Mouse (Mus musculus) neural tube, embryonic 12.5 days (tissue): Measurements from ENCODE around the gene Slc25a47. TPM values are rescaled to one million over a fixed set of nuclear protein-coding genes. Genes with fewer than 3 reads are reported as not detected.

Experiments used
- ATAC-seq: fragments of 200-750 bp; cut with Nextera tagmentation; 2 replicates; pipeline ENCODE4 v1.8.0; 2017; ENCODE audit warnings: low read depth, mild to moderate bottlenecking, moderate TSS enrichment, moderate library complexity; ENCODE audit not compliant: low FRiP score
- H3K27ac ChIP-seq: fragments of 300-500 bp; sonication (generic); 2 replicates; pipeline ENCODE4 v1.5.1; 2016
- H3K27me3 ChIP-seq: fragments of 300-500 bp; sonication (generic); replicated peaks from 2 replicates; pipeline ENCODE4 v1.6.1; 2016; ENCODE audit warnings: mild to moderate bottlenecking
- H3K36me3 ChIP-seq: fragments of 300-500 bp; sonication (generic); 2 replicates; pipeline ENCODE4 v1.6.1; 2016; ENCODE audit warnings: mild to moderate bottlenecking
- H3K4me1 ChIP-seq: fragments of 300-500 bp; sonication (generic); 2 replicates; pipeline ENCODE4 v1.6.1; 2016
- H3K4me2 ChIP-seq: fragments of 300-500 bp; sonication (generic); replicated peaks from 2 replicates; pipeline ENCODE4 v1.6.1; 2016; ENCODE audit warnings: mild to moderate bottlenecking
- H3K4me3 ChIP-seq: fragments of 300-500 bp; sonication (generic); 2 replicates; pipeline ENCODE4 v1.5.1; 2016
- H3K9ac ChIP-seq: fragments of 300-500 bp; sonication (generic); 2 replicates; pipeline ENCODE4 v1.6.1; 2016; ENCODE audit warnings: mild to moderate bottlenecking
- H3K9me3 ChIP-seq: fragments of 300-500 bp; sonication (generic); 2 replicates; pipeline ENCODE4 v1.6.1; 2016; ENCODE audit warnings: mild to moderate bottlenecking
- WGBS: fragments of 180-500 bp; shearing (Covaris S2); methylation state at CpG from one replicate; pipeline ENCODE4 v1.1.7; 2016; 5-methylcytosine and 5-hydroxymethylcytosine counted together
- polyA plus RNA-seq: library from polyadenylated mRNA; unstranded; fragments of >200 nt; fragmentation: Nextera tagmentation; extraction: Ambion mirVana; gene quantifications from 2 replicates; pipeline ENCODE4 v1.2.1, GENCODE M21; 2016

Slc25a47 gene
- polyA plus RNA-seq, result 12.2 and 14.5 TPM in 2 replicates

DNA sequence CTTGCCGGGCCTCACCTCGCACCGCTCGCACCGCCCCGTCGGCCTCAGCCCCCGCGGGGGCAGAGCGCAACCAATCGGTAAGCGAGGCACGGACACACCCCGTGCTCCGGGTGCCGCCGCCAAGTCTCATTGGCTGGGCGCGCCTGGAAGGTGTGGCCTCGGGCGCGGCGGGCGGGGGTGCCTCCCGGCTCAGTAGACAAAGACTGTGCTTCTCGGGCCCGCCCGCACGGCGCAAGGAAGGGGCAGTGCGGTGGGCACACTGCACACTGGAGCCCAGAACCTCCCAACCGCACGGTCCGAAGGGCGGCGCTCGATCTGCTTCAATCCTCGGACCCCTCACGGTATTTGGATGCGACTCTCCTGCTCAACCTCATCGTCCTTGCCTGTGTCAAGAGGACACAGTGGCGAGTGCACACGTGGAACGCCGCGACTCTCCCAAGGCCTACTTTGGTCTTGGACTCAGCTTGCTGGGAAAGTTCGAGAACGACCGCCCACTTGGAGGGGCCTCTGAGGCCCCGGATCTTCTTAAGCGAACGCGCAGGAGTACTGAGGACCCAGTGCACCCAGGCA lies at the start of gene Slc25a47, which contains the start of gene Slc25a29:
Slc25a47 (plus strand) TSS at position 207 of the 570 bp plus-strand sequence.
Slc25a29 (minus strand) TSS at position 44 of the 570 bp plus-strand sequence.
- Histone ChIP-seq H3K27ac (peak within 1 kb of the TSS; percentile 46; the same call in 1 of the 2 replicates), H3K4me3 (peak within 1 kb of the TSS; percentile 65), H3K4me1 (peaks cover 55% of the 10 kb centered on the region), H3K36me3 (peaks cover 9% of the 10 kb centered on the region; the same call in 1 of the 2 replicates), H3K4me2 (peak within 1 kb of the TSS; percentile 97), H3K9ac (peak within 1 kb of the TSS; percentile 74), H3K9me3 (no peaks in the 10 kb centered on the region), H3K27me3 (no peaks in the 10 kb centered on the region)
- under 1% methylated on average over 53 of the region's 53 CpGs for WGBS
- ATAC-seq, result peak; percentile 99

- no peak for ATAC-seq
Measured at GRCm38 (mm10) chr12:108787329-108787728, 48.5 kb upstream of the Slc25a47 start.

GRCm38 (mm10) chr12:108792152-108792545 lies 43.7 kb upstream of the Slc25a47 start:
- no peaks in the 10 kb centered on the region for H3K36me3 ChIP-seq
- H3K4me1 ChIP-seq, result peaks cover 29% of the 10 kb centered on the region
- under 1% methylated on average over 52 of the region's 52 CpGs for WGBS
- H3K4me3 ChIP-seq, result peak overlapping the region; percentile 99
- peak overlapping the region; percentile 96 for H3K9ac ChIP-seq
- peak overlapping the region; percentile 96 for H3K27ac ChIP-seq
- no peaks in the 10 kb centered on the region for H3K27me3 ChIP-seq
- ATAC-seq, result peak; percentile 26
- no peaks in the 10 kb centered on the region for H3K9me3 ChIP-seq
- H3K4me2 ChIP-seq, result peak overlapping the region; percentile 65

More at GRCm38 (mm10) chr12:108787329-108787728, 48.5 kb upstream of the Slc25a47 start:
- no peak overlapping the region for H3K9ac ChIP-seq
- H3K27me3 ChIP-seq, result no peaks in the 10 kb centered on the region
- no peak overlapping the region for H3K4me3 ChIP-seq
- 93% methylated on average over 2 of the region's 2 CpGs for whole genome bisulfite sequencing
- peaks cover 10% of the 10 kb centered on the region; the same call in 1 of the 2 replicates for H3K36me3 ChIP-seq
- peaks cover 7% of the 10 kb centered on the region; the same call in 1 of the 2 replicates for H3K9me3 ChIP-seq
- H3K4me1 ChIP-seq, result peaks cover 11% of the 10 kb centered on the region
- H3K4me2 ChIP-seq, result no peak overlapping the region
- H3K27ac ChIP-seq, result no peak overlapping the region

DNA sequence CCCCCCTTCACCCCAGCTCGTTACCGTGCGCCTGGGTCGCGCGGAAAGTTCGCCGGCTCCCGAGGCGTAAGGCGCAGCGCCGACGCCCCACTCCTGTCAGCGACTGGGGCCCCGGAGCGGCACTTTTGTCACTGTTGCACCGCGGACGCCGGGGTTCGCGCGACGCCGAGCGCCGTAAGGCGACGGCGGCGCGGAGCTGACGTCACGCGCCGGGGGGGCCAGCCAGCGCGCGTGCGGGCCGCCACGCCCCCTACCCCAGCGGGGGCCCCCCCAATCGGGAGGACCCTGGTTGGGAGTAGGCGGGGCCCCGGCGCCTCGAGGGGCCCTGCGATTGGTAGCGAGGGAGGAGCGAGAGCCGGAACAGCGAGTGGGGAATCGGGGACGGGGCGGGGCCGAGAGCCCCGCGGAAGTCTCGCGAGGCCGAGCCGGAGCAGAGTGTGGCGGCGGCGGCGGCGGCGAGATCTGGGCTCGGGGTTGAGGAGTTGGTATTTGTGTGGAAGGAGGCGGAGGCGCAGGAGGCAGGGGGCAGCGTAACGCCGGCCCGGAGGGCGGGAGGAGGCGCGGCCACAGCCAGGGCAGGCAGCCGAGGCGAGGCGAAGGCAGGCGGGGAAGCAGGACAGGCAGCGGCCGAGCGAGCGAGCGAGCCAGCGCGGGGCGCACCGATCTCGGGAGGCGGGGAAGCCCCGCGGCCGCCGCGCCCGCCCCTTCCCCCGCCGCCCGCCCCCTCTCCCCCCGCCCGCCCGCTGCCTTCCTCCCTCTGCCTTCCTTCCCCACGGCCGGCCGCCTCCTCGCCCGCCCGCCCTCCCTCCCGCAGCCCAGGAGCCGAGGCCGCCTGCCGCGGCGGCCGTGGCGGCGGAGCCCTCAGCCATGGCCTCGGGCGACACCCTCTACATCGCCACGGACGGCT lies 43.0 kb upstream of the Slc25a47 start, which contains the start of gene Yy1:
Yy1 (plus strand) TSS at position 428 of the 907 bp plus-strand sequence.
- Histone ChIP-seq H3K4me2 (peak within 1 kb of the TSS; percentile 65), H3K9me3 (no peaks in the 10 kb centered on the region), H3K27ac (peak within 1 kb of the TSS; percentile 96), H3K36me3 (no peaks in the 10 kb centered on the region), H3K27me3 (no peaks in the 10 kb centered on the region), H3K4me1 (peaks cover 31% of the 10 kb centered on the region), H3K9ac (peak within 1 kb of the TSS; percentile 96), H3K4me3 (peak within 1 kb of the TSS; percentile 99)
- under 1% methylated on average over 111 of the region's 127 CpGs for WGBS
- peak; percentile 95 for ATAC-seq

DNA sequence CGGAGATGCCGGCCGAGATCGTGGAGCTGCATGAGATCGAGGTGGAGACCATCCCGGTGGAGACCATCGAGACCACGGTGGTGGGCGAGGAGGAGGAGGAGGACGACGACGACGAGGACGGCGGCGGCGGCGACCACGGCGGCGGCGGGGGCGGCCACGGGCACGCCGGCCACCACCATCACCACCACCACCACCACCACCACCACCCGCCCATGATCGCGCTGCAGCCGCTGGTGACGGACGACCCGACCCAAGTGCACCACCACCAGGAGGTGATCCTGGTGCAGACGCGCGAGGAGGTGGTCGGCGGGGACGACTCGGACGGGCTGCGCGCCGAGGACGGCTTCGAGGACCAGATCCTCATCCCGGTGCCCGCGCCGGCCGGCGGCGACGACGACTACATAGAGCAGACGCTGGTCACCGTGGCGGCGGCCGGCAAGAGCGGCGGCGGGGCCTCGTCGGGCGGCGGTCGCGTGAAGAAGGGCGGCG lies 42.3 kb upstream of the Slc25a47 start:
- Histone ChIP-seq H3K36me3 (no peaks in the 10 kb centered on the region), H3K4me3 (peak overlapping the region; percentile 99), H3K27ac (peak overlapping the region; percentile 96), H3K27me3 (no peaks in the 10 kb centered on the region), H3K4me2 (peak overlapping the region; percentile 65), H3K4me1 (peaks cover 34% of the 10 kb centered on the region), H3K9ac (peak overlapping the region; percentile 96), H3K9me3 (no peaks in the 10 kb centered on the region)
- ATAC-seq, result no peak; the same call in 1 of the 2 replicates
- under 1% methylated on average over 51 of the region's 71 CpGs for WGBS

DNA sequence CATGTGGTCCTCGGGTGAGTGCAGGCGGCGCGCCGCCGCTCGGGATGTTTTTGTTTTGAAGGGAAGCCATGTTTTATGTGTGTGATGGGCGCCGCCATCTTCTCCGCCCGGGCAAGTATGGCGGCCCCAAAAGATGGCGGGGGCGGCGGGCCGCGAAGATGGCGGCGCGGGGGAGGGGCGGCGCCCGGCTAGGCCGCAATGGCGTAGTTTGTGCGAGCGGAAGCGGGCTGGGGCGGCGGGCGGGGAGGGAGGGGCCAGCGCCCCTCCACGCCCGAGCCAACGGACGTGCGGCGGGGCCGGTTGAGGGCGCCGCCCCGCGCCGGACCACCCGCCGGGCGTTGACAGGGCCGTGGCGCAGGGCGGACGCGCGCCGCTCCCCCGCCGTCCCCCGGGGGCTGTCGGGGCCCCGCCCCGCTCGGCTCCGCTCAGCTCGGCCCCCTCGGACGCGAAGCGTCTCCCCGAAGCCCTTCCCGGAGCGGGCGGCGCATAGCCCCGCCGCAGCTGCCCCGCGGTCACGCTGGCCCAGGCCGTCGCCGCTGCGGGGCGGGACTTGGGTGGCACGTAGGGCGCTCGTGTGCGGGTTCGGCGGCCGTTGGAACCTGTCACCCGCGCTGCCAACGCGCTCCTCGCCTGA lies 41.7 kb upstream of the Slc25a47 start:
- H3K36me3 ChIP-seq, result no peaks in the 10 kb centered on the region
- H3K9ac ChIP-seq, result peak overlapping the region; percentile 96
- peaks cover 35% of the 10 kb centered on the region for H3K4me1 ChIP-seq
- no peaks in the 10 kb centered on the region for H3K9me3 ChIP-seq
- ATAC-seq, result peak; percentile 71
- peak overlapping the region; percentile 96 for H3K27ac ChIP-seq
- WGBS, result under 1% methylated on average over 80 of the region's 94 CpGs
- H3K4me2 ChIP-seq, result peak overlapping the region; percentile 65
- H3K4me3 ChIP-seq, result peak overlapping the region; percentile 99
- no peaks in the 10 kb centered on the region for H3K27me3 ChIP-seq

DNA sequence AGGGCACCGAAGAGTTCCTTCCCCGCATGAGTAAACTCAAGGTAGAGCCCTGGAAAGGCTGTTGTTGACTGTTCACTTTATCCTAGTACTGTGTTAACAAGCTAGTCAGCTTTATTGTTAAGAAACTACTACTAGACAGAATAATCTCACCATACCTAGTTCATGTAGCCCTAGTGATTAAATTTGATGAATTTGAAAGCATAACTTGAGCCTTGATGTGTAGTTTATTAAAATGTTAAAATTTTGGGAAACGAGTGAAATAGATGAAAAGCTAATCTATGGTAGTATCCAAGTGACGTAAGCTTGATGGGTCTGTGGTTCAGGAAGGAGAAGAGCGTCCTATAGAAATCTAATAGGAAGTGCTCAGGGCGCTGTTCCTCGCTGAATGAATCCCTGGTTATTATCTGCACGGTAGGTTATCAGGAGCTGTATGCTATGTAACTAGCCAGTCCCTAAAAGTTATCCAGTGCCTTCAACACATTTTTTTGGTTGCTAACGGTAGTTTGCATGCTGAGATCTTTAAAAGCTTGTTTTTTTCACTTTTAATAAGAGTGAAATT lies 40.8 kb upstream of the Slc25a47 start:
- H3K9ac ChIP-seq, result peak overlapping the region; percentile 96
- H3K27ac ChIP-seq, result no peak overlapping the region
- peaks cover 38% of the 10 kb centered on the region for H3K4me1 ChIP-seq
- H3K4me2 ChIP-seq, result peak overlapping the region; percentile 65
- no peaks in the 10 kb centered on the region for H3K27me3 ChIP-seq
- 32% methylated on average over 9 of the region's 9 CpGs for WGBS
- H3K4me3 ChIP-seq, result peak overlapping the region; percentile 99
- no peaks in the 10 kb centered on the region for H3K9me3 ChIP-seq
- no peak for ATAC-seq
- H3K36me3 ChIP-seq, result no peaks in the 10 kb centered on the region

GRCm38 (mm10) chr12:108801613-108802012 lies 34.2 kb upstream of the Slc25a47 start:
- Histone ChIP-seq H3K4me2 (no peak overlapping the region), H3K9ac (no peak overlapping the region), H3K4me3 (no peak overlapping the region), H3K36me3 (peaks cover 3% of the 10 kb centered on the region; the same call in 1 of the 2 replicates), H3K27ac (no peak overlapping the region), H3K4me1 (peaks cover 13% of the 10 kb centered on the region), H3K27me3 (no peaks in the 10 kb centered on the region), H3K9me3 (no peaks in the 10 kb centered on the region)
- no peak for ATAC-seq
- 91% methylated on average over 2 of the region's 2 CpGs for WGBS

DNA sequence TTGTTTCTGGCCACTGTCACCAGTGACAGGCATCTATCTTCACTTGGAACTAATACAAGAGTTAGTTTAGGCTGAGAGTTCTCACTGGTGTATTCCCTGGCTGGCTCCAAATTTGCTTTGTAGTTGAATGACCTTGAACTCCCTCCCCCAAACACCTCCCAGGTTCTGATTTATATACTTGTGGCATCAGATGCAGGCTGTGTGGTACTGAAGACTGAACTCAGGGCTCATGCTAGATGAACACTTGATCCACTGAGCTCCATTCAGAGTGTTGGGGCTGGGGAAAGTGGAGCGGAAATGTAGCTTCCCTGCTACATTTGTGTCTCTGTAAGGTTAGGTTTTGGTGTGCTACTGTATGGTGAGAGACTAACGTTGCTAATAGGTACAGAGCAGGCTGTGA lies 31.5 kb upstream of the Slc25a47 start:
- H3K27ac ChIP-seq, result no peak overlapping the region
- ATAC-seq, result no peak

DNA sequence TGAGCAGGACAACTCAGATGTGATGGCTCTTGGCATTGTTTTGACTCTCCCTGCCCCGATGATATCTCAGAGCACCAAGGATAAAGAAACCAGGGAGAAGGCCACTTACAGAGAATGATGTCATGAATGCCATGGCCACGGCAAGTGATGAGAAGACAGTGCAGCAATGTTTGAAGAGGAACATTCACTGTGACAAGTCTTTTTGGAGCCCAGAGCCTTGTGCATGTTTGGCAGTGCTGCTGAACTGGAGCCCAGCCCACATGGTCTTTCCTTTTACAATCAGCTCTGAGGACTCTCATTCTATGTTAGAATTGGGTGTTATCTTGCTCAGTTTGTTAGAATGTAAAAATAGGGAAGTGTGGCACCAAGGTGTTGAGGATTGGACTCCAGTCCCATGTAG lies 27.4 kb upstream of the Slc25a47 start:
- no peak for ATAC-seq
- Histone ChIP-seq H3K4me2 (no peak overlapping the region), H3K9ac (no peak overlapping the region), H3K27ac (no peak overlapping the region), H3K36me3 (peaks cover 18% of the 10 kb centered on the region), H3K9me3 (no peaks in the 10 kb centered on the region), H3K4me3 (no peak overlapping the region), H3K27me3 (no peaks in the 10 kb centered on the region), H3K4me1 (no peaks in the 10 kb centered on the region)
- WGBS, result 90% methylated on average over 2 of the region's 2 CpGs

More for the DNA sequence above, 31.5 kb upstream of the Slc25a47 start:
- Histone ChIP-seq H3K4me1 (peaks cover 2% of the 10 kb centered on the region), H3K36me3 (peaks cover 12% of the 10 kb centered on the region), H3K9me3 (no peaks in the 10 kb centered on the region), H3K4me3 (no peak overlapping the region), H3K9ac (no peak overlapping the region), H3K4me2 (no peak overlapping the region), H3K27me3 (no peaks in the 10 kb centered on the region)
- WGBS, result 94% methylated on average over 2 of the region's 2 CpGs

GRCm38 (mm10) chr12:108809771-108810170 lies 26.1 kb upstream of the Slc25a47 start:
- H3K36me3 ChIP-seq, result peaks cover 30% of the 10 kb centered on the region
- 85% methylated on average over 1 of the region's 1 CpGs for WGBS
- no peak overlapping the region for H3K27ac ChIP-seq
- H3K4me2 ChIP-seq, result no peak overlapping the region
- H3K4me1 ChIP-seq, result no peaks in the 10 kb centered on the region
- no peak overlapping the region for H3K4me3 ChIP-seq
- H3K9me3 ChIP-seq, result no peaks in the 10 kb centered on the region
- H3K9ac ChIP-seq, result no peak overlapping the region
- no peaks in the 10 kb centered on the region for H3K27me3 ChIP-seq
- no peak for ATAC-seq
